Mouse (Mus musculus) retina, adult 2 months (tissue): Measurements from ENCODE around the gene Myf5.

Experiments used
- DNase-seq: peaks from one replicate; pipeline ENCODE4 v3.0.0-alpha.2; 2012; ENCODE audit warnings: low read depth, low spot score

Myf5 gene

DNA sequence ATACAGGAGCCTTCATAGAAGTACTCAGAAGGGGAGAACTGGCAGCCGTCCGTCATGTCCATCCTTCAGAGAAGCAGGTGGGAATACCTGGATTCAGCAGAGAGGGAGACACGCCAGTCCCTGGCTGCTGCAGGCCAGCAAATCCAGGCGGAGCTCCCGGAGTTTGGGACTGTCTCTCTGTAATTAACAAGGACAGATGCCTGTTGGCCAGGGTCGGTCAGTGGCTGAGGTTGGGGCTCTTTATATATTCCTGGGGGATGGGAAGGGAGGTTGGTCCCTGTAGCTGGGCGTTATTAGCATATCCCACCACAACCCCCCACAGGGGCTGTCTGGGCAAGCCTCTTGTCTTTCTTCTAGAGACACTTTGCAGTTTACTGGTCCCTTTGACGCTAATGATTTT is at the start of gene Myf5:
Gene Myf5, minus strand, starts transcription at position 265 of the 400 bp plus-strand sequence.
- DNase-seq = no peak

DNA sequence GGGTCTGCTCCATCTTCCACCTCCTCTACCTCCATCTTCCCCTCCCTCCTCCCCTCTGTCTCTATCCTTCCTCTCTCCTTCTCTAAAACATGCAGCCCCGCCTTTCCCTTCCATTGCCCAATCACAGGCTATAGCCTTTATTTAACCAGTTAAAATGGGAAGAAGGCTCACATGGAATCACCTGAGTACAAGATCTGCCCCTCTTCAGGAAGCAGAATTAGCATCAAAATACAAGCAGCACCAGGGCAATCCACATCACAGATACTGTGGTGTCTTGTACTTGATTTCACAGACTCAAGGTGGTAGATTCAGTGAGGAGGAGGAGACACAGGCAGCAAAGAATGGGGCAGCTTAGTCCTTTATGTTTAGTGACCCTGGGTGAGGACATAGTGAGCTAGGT is 42.8 kb upstream of the Myf5 start:
- no peak for DNase-seq

DNA sequence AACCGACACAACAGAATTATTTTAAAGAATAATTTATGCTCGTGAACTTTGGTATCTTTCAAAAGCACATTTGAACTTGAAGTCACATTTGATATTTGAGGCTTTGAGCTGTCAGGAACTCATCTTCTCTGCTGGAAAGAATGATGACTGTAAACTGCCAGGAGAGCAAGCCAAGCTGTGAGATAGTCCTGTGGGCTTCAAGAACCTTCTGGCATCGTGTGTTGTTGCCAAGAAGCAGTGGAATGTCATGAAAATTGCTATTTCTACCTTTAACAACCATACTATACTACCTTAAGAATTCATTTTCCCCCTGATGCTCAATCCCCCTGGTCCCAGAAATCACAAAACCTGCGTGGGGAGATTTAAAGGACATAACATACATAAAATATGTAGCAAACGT is 33.3 kb upstream of the Myf5 start:
- DNase-seq = no peak

DNA sequence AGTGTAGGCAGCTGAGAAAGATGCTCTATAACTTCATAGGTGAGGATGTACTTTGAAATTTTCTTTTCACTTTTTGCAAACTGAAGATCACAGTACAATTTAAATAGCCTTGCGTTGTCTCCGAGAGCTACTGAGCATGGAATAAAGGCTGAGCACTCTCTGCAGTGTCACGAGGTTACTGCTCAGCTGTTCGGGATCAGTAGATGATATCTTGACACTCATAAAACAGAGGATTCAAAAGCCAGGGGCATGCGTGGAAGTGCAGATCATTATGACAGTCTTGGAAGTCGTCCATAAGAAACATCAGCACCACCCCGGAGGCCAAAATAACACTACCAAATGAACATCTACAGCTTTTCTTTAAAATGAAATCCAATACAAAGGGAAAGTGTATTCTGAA is 30.7 kb upstream of the Myf5 start:
- no peak for DNase-seq

DNA sequence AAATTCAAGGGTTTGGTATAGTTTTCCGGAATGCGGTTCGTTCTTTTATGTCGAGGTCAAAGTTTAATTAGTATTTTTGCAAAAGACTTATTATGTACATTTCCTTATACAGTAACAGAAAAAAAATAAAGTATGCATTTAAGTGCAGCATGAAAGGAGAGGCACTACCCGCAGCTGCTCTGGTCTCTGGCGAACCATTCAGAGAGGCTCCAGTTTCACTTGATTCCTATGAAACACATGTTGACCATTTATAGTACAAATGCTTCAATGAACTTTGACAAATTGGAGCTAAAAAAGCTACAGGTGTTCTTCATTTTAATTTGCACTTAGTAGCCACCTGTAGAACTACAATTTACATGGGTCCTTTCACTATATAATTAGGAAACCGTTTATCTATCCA is 28.8 kb upstream of the Myf5 start:
- DNase-seq = no peak

DNA sequence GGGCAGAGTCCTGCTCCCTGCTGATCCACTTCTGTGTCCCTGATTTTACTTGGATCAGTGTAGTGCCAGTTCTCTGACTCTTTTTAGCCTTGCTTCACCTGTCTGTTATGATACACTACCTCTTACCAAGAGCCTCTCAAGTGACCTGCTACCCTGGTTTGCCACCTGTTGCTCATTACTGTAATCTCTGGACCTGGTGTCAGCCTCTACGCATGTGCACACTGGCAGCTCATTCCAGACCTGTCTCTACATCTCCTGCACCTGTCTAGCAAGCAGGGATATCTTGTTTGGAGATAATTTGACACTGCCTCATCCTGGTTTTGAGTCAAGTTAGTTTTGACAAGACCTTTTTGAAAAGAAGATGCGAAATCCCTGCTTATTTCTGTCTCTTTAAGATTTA is 20.5 kb upstream of the Myf5 start:
- no peak for DNase-seq

DNA sequence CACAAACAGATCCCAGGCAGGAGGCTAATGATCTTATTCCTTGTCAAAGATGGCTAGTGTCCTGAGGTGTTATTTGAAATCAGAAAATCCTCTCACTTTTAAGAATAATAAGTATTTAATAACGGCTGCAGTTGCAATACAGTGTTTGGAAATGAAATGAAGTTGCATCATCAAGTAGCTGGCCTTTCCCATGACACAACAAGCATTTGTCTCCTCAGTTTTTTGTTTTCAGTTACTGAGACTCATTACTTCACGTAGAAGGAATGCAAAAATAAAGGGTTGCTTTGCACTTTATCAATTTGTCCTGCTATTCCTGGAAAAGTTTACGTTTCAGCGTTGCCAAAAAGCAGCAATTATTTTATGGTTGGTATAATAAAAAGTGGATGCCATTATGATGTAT is 17.5 kb upstream of the Myf5 start:
- DNase-seq = no peak

DNA sequence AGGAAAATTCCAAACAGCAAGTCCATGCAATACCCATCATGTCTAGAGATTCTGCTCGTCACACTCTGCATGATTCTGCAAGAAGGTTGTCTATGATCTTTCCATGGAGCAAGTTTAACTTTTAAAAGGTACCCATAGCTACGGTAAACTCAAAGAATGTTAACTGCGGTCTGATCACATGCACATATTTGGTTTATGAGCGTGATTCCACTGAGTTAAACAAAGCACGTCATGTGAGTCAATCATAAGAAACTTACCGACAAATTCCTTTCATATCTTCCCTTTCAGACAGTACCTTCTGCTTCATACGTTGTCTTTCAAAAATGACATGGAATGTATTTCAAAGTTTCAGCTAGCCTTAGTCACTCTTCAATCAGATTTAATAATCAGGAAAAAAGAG is 16.3 kb upstream of the Myf5 start:
- DNase-seq = no peak

DNA sequence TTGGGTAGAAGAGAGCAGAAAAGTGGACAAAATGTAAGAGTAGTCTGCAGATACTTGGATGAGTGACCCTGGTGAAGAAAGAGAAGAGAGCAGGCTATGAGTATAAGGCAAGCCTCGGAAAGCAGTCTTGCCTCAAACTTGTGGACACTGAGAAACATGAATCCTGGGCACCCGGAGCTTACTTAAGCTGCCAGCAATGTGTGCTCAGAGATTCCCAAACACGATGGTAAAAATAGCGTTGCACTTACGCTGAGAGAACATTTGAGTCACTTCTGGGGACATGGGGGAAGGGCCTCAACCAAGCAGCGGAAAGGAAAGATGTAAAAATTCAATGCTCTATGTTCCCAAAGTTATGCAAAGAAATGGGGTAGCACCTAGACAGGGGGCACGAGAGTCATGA is 13.7 kb upstream of the Myf5 start:
- DNase-seq = no peak

DNA sequence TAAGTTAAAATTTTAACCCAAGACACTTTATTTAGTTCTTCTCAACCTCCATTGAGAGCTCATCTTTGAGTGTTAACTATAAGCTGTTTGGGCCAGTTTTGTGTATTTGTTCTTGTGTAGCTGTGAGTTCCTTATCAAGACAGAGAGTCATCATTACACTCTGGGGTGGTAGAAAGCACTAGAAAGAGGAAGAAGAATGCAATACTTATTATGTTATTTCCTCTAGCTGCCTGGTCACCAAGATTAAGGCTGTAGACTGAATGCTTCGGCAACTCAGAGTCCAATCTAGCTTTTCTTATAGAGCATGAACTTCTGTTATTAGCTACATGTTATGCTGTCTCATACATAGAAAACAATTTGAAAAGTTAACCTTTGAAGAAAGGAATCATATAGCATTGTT is 10.5 kb upstream of the Myf5 start:
- no peak for DNase-seq

DNA sequence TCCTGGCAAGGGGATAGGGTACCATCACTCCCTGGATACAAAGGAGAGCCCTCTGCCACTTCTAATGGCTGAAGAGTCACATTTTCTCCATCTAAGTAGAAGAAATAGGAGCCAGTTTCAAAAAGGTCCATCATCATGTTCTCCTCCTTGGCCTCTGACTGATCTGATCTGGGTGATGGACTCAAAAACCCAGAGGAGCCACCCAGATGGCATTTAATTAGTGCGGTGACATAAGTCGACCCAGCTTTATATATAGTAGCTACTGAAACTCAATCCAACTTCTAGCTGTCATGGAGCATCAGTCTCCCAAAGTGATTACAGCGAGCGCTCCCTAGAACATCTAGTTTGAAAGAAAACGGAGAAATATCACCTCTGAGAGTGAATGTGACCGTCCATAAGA is 8.6 kb upstream of the Myf5 start, which contains the start of gene Myf6:
Gene Myf6, minus strand, starts transcription at position 170 of the 400 bp plus-strand sequence.
- no peak for DNase-seq

DNA sequence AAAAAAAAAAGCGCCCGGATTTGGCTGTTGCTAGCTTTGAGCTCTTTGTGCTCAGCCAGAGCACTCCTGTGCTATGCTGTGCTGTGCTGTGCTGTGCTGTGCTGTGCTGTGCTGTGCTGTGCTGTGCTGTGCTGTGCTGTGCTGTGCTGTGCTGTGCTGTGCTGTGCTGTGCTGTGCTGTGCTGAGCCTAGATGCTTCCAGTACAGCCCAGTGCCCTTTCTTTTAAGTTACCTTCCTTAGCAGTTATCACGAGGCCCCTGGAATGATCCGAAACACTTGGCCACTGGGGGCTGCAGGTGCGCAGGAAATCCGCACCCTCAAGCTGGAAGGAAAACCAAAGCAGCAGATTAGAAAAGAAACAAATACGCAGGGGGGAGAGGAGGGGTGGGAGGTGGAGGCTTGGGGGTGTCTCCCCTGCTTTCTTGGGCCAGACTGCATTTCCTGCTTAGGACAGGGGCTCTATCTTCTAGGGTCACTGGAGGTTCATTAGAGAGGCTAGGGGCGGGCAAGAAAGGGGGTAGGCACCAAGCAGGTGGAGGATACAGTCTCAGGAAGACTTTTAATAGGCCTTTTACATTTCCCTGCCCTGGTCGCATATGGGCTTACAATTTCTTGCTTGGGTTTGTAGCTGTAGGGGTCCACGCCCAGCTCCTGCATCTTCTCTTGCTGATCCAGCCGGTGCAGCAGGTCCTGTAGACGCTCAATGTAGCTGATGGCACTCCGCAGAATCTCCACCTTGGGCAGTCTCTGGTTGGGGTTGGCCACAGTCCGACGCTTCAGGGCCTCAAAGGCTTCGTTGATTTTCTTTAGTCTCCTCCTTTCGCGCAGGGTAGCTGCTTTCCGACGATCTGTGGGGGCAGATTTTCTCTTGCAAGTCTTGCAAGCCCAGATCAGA is 7.9 kb upstream of the Myf5 start:
- DNase-seq = no peak

DNA sequence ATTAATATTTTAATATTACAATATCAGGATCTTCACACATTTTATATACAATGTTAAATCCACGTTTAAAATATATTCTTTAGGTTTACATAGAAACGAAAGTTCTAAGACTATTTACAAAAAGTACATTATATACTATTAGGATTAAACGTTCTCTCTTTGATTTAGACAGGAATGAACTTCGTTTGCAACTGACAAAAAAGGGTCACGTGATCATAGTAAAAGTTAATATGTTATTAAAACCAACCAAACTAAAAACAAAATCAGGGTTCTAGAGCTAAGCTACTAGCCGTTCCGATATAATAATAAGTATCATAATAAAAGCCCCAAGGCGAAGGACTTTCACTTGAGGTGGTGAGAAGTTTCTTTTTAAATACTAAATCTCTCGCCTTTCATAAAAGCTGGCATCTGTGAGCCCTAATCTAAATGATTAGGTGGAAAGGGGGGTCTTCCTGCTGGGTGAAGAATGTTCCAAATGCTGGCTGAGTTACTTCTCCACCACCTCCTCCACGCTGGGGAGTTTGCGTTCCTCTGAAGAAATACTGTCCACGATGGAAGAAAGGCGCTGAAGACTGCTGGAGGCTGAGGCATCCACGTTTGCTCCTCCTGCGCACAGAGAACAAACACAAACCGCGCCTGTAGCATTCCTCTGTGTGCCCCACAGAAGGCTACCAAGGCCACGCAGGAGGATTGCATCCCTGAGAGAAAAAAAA is 7.1 kb upstream of the Myf5 start:
- DNase-seq = no peak

DNA sequence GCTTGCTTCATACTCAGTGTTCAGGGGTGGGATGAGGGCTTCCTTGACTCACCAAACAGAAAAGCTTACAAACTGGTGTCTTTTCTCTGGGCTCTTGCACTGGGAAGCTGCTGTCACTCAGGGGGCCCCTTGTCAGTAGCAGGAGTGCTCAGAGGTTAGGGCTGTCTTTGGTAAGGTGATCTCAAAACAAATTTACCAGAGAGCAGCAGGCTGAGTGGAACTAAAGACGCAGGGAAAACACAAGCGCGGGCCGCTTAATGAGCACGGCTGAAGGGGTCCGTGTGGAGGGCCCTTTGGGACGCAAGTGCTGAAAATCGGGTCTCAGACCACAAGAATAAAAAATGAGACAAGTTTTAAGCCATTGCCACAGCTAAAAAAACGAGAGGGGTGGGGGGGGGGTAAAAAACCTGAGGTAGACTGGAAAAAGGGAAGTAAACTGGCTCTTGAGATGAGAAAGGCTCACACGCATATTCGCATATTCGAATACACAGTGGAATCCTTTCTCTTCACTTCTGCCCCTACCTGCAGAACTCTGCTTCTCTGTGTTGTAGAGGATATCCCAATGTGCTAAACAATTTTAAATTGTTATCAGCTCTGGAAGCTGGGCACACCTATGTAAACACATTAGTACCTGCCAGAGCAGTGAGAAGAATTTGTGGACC is 2.9 kb upstream of the Myf5 start:
- DNase-seq = no peak

DNA sequence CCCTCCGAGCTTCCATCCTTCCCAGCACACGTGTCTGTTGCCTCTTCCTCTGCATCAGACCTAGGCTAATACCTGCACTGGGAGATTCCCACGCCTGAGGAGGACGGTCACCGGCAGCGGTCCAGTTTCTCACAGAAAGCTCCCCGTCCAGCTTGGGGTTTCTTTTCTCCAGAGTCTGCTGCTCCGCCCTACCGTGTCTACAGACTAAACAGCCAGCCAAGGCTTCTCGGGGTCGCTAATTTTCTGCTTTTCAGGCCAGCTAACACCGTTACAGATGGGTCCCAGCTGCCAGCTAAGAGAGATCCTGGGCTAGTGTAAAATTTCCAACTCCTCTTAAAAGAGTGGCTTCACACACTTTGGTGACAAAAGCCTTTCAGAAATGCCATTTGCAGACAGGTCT is 836 bp upstream of the Myf5 start:
- DNase-seq = no peak

DNA sequence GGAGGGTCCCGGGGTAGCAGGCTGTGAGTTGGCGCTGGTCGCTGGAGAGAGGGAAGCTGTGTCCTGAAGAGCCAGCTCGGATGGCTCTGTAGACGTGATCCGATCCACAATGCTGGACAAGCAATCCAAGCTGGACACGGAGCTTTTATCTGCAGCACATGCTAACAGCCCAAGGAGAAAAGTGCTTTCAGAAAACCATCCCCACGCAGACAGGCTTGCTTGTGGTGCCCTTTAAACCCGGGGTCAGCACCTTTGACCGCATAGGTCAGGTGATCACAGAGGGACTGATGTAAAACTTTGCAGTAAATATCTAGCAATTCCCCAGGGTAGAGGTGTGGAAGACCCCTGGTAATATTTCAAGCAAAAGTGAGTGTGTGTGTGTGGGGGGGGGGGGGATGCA is 1.9 kb downstream of the Myf5 start:
- no peak for DNase-seq

DNA sequence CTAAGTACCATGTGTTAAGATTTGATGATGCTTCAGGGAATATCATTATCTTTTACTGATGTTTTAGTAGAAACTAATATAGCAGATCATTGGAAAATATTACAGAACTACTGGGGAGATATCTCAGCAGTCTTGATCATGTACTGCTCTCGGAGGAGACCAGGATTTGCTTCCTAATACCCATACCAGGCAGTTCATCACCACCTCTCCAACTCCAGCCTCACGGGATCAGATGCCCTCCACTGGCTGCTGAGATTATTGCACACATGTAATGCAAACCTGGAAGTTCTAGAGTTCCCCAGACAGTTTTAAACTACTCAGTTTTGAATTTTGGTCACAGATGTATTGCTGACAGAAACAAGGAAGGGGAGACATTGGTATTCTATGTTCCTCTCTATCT is 12.4 kb downstream of the Myf5 start:
- no peak for DNase-seq

DNA sequence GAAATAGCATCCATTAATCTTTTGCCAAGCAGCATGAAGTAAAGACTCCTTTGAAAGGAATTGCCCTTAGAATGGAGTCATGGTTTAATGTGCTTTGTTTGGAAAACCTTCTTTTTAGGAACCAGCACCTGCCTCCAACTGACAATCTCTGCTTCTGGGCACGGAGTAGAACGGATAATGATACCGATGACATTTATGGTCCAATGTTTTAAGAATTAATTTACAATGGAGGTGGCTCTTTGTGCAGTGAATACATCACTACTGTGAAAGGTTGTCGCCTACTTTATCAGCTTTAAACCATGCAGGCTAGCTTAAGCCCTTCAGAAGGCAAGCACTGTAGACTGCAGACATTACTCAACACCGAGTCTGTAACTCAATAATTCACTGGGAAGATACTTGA is 14.2 kb downstream of the Myf5 start:
- no peak for DNase-seq

DNA sequence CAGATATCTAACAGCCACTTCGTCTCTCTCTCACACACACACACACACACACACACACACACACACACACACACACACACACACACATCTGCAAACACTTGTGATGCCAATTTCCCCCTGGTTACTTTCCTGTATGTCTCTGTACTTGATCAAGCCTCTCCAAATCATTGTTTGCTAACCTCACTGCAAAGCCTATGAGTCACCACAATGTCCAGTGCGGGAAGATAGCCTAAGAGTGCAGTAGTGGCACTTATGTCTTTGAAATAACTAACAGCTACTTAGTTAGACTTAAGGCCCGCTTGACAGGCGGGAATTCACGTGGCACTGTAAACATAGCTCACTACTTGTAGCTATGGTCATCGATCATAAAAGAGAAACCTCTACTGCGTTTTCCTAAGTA is 18.1 kb downstream of the Myf5 start:
- DNase-seq = no peak

DNA sequence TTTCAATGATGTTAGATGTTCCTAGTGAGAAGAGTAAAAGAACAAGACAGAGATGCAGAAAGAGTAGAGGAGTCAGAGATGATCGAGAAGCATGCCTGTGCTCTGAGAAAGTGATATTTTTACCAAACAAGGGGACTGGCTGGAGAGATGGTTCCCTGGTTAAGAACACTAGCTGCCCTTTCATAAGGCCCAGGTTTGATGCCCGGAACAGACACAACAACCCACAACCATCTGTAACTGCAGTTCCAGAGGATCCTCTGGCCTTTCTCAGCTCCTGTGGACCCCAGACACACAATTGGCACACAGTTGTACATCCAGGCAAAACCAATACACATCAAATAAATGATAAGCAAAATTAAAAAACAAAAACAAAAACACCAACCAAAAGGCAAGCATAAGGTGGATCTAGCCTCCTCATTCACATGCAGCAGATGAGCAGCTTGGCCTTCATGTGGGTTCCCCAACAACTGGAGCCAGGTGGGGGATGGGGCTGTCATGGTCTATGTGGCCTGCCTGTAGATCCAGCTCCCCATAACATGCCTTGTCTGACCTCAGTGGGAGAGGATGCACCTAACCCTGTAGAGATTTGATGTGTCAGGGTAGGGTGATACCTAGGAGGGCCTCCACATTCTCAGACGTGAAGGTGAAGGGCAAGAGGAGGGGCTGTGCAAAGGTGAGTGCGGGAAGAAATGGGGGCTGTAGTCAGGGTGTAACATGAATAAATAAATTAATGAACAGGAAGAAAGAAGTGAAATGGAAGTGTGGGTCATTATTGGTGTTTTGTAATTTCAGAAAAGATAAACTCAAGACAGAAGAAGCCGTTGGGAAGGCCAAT is 36.2 kb downstream of the Myf5 start:
- DNase-seq = no peak

DNA sequence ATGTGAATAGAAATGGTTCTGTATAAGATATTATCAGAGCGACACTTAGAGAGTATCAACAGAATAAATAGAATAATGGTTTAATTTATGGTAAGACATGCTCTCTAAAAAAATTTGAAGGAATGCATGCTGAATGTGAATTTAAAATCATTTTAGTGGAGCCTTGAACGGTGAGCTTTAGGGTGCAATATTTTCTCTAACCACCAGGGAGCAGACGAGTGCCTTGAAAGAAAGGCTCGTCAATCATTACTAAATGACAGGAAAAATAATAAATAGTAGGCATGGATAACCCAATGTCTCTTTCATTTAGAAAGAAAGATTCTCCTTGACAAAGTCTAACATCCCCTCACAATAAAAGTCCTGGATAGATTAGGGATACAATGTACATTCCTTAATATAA is 43.2 kb downstream of the Myf5 start:
- DNase-seq = no peak

DNA sequence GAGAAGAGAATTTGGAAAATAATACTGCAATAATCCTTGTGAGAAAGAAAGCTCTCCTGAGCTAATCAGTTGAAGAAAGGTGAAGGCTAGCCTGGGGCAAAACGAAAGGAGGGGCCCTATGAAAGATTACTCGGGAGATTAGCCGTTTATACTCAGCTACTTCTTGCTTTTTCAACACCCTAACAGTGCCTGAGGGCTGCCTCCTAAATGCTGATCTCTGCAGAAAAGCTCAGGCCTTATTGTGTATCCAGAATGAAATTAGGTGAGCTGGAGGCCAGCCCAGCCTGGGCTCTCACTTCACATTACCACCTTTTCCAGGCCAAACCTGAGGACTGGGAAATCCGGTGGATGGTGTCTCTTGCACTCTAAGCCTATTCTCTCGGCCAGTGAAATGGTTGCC is 49.0 kb downstream of the Myf5 start:
- DNase-seq = no peak
